Mouse (Mus musculus) kidney, adult 11 months (tissue): ENCODE measurements around the gene Med4.
A peak's percentile ranks its signal among the peaks of the same experiment; 100 is the strongest.
"Not testable (repeated sequence)": the region's sequence is repeated elsewhere in the genome, so short reads cannot be mapped to it uniquely, and the experiment has no call there.

Experiments used
- DNase-seq: peaks from one replicate; pipeline ENCODE4 v3.0.0; 2022

The Med4 gene

DNA sequence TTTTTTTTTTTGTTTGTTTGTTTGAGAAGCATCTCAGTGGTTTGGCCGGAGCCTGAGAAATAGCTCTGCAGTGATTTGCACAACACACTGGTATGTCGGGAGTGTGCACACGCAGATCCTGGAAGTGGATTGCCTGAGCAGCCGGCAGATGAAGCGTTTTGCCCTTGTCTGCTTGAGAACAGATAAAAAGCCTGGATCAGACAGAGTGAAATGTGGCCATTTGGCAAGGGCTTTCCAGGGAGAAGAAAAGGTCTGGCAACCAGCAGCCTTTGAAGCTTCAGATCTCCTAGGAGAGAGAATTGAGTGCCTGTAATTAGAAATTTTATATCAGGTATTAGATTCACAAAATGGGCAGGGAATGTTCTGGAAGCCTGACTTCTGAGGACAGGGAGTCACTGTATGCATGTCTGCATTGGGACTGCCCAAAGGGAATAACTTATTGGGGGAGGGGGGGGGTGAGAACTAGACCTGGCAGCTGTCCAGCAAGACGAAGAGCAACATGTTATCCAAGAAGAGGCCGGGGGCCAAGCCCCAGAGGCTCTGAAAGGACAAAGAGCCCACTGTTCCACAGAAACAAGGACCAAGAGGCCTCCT, 7.1 kb upstream of the Med4 start:
- no peak for DNase-seq

DNA sequence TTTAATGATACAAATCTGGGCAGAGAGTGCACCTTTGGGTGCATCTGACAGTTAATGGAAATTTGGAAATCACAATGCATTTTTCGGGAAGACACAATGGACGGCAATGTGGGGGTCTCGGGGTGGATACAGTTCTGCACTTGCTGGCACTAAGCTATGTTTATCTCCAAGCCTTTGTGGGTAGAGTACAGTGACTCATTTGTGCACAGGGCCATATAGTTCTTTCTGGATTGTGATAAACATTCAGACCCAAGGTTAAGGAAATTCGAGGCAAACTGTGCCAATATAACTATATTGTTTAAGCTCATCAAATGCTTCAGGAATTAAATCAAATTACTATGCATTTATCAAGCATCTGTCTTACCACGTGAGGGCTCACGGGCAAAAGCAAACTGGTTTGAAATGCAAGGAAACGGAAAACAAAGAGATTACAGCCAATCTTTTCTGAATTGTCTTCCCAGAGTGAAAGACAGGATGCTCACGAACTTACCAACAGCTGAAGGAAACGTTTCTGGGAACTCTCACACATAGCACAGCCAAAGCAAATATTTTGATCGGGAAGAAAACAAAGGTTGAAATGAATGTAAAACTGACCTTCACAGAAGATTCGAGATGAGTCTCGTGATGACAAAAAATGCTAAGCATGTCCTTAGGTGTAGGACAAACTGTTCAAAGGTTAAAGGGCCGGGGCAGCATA, 6.4 kb upstream of the Med4 start:
- DNase-seq = no peak

DNA sequence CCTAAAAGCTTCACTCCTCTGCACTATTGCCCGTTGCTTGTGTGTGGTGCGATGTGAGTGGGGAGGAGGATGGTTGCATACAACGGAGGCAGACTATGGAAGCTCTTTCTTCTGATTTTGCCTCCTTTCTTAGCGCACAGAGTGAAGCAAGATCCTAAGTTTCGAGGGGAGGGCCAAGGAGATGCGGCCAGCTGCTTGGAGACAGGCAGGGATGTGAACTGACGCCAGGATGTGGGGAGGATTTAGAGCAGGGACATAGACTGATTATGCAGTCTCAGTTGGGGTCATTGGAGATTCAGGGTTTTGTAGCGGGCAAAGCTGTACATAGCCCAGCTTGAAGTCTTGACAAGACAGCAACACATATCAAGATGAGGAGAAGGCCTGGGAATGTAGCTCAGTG, 3.5 kb upstream of the Med4 start:
- DNase-seq = no peak

DNA sequence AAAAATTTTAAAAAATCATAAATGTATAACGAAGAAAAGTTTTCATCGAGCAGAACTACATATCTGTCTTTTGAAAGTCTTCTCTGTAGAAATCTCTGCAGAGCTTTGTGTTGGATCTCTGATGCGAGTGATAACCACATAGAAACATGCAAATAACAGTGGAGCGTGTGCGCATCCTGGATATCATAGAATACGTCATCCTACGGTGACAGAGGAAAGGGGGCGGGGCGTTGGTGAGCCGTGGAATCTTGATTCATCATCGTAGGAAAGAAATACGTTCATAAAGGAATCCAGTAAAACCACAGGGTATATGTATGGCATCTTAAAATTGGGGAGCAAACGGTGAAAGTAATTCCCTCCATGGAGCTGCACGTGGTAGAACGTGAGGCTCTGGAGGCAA, 2.6 kb upstream of the Med4 start:
- DNase-seq = no peak

DNA sequence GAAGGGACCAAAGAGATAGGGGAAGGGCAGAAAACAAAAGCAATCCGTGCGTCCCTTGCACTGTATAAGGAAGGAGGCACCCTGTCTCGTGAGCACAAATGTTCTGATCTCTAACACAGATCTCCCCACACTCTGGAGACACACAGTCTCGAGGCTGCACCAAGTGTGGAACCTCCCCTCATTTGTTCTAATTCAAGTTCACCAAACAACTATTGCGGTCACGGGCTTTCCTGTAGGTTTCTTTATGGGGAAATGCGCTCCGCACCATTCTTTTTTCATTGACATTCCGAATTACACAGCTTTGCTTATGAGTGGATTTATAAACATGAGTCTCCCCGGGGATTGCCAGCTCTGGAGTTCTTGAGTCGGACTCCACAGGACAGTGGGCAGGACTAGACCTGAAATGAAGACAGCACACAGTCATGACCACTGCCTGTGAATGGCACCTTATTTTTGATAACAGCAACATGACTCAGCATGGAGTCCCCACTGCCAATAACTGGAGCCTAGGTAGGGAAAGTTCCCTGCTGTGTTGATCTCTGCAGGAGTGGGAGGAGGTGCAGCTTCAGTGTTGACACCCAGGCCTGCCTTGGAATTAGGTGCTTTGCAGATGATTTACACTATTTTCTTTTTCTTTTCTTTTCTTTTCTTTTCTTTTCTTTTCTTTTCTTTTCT, 2.0 kb upstream of the Med4 start:
- peak; percentile 36 for DNase-seq

DNA sequence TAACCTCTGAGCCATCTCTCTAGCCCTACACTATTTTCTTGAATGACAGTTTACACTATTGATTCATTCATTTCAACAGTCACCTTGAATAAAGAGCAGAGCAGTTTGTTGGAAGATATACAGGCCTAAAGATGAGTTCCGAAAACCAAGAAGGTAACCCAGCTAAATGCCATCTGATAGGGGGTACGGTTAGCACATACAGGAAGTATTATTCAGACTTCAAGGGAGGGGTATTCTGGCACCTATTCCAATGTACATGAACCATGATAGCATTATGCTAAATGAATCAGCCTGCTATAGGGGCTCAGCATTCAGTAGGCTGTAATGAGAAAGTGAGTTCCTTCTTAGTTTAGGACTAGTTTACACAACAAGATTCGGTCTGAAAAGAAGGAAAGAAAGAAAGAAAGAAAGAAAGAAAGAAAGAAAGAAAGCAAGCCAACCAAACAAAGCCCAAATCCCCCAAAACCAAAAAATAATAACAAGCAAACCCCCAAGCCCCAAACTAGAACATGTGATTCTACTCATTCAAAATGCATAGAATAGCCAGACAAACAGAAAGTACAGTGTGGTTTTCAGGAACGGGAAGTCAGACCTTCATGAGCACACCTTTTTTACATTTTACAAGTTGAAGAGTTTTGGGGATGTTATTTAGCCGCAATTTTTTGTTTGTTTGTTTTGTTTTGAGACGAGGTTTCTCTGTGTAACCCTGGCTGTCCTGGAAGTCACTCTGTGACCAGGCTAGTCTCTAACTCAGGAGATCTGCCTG, 1.0 kb upstream of the Med4 start:
- DNase-seq = no peak

DNA sequence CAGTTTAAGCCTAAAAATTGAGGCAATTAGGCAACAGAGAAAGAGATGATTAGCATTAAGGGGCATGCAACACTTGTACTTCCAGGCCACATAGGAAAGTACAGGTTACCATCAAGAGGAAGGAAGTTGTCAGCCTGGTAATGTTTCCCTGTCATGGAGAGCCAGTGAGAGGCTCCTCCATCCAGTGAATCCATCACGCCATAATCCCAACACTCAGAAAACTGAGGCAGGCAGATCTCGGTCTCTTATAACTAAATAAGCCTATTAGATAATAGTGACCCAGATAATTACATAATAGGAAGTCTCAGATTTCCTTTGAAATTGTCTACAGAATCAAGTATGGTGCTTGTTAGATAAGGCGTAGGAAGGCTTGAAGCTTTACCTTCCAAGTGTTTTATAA, 14.3 kb downstream of the Med4 start:
- DNase-seq = no peak

DNA sequence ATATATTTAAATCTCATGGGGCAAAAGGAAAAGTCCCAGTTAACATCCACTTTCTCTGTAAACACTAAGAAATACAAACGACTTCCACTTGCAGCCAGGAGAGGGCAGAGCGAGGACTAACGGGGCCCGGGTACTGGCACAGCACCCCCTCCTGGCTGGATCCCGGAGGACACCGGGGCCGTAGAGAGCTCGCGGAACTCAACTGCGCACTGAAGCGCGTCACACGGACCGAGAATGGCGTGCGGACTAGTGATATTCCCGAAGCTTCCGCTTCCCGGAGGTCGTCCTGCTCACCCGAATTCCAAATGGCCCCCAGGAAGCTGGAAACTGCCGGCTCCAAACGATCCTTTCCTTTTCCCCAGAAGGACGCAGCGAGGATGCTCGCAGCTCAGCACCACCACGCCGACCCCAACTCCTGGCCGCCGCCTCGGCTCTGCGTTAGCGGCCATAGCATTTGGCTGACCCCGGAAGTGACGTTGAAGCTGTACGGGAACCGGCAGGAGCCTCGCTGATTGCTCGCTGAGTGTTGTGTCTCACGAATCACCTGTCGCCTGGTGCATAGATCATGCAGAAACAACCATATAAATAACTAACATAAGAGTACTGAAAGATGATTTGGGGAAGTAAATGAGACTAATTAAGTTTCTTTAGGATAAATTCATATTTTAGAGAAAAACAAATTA, 15.1 kb downstream of the Med4 start, which contains the start of gene Sucla2:
TSS of gene Sucla2 (plus strand) at position 554 of the 683 bp plus-strand sequence.
- DNase-seq = peak; percentile 93

DNA sequence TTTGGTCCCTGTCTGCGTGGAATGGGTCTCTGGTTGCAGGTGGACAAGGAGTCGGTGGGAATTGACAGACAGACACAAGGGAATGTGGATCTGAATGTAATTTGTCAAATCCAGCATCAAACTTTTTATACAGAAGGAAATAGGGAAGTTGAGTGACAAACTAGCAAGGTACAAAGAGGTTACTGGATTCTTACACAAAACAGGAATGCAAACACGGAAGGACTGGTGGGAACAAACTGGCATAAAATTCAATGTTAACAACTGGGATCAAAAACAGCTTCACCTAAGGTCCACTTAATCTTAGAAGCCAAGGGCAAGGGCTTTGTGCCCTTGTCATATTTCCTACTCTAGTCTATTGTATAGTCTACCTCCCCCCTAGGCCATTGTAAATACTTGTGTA, 18.8 kb downstream of the Med4 start:
- not testable (repeated sequence) for DNase-seq

DNA sequence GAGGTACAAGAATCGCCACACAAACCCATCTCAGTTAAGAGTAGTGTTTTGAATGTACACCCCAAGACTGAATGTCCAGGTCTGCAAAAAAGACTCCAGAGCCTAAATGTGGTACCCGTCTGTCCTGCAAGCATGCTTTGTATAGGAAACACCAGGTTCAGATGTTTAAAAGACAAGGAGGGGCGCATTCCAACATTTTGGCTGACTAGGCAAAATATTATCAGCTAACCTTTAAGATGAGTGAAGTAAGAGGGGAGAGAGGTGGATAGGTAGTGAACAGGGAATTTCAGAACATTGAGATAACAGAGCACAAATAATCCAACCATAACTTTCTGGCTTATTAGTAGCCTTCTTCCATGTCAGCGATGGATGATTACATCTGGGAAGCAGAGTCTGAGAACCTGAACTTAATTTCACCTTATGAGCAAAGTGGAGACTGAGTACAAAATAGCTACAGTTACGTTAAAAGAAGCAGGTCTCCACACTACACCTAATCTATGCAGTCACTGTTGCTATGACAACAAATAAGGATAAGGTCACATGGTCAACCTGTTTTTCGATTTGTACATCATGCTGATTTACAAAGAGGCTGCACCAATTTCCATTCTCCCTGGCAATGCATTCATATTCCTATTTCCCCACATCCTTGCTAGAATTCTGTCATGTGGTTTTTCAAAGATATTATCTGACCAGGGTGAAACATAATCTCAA, 24.1 kb downstream of the Med4 start:
- no peak for DNase-seq

DNA sequence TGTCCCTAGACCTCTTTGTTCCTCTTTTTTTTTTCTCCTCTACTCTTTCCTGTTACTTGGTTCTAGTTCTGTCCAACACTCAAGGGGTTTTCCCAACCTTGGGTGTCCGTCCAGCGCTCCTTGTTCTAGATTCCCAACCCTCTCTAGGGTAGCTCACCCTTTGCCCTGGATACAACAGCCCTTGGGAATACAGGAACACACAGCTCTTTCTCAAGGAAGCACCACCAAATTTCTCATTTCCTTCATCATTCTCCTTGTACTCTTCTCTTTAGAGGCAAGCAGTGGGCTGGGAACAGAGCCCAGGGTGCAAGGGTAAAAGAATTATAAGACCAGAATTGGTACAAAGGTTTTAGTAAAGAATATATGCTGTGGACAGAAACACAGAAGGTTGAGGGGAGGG, 25.8 kb downstream of the Med4 start:
- DNase-seq = no peak

DNA sequence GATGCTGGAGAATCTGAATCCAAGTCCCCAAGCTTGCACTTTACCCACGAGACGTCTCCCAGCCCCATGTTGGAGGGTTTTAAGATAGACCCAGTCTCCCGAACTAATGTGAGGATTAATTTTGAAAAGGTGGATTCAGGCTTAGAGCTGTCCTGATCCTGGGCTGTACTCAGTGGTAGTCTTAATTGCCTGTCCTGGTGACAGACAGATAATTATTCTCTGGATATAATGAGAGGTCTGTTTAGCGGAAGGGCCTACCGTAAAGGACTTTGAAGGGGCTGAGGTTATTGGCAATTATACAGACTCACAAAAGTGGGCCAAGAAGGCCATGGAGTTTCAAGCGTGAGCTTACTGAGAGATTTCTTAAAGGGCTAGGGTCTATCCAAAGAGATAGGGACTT, 34.0 kb downstream of the Med4 start:
- DNase-seq = no peak

DNA sequence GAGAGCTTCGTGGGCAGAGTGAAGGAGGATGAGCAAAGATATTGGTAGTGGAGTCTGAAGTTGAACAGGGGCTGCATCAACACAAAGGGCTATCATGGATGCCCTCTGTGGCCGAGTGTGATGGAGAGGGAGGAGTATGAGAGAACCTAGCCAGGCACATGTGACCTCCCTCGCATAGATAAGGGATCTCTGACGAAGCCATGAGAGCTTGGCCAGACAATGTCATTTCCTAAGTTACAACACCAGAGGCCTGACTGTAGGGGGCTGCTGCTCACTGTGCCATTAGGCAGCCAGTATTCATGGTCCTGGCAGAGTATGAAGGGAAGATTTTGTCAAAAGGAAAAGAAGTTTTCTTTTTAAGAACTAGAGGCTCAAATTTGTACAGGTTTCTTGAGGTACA, 37.2 kb downstream of the Med4 start:
- DNase-seq = no peak

DNA sequence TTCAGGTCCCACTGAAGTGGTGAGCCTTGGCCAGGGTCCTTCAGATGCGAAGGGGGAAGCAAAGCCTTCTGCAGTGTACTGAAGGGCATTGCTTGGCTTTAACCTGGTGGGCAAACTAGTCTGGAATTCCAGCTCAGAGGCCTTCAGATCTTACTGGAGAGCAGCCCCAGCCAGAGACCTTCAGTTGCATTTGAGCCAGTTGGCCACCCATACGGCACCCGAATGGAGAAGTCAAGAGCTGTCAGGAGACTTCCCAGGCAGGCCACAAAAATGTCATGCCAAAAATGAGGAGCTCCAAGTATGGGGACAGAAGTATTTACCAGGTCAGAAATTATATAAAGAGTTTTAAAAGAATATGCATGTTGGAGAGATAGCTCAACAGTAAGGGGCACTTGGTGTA, 38.2 kb downstream of the Med4 start, which contains the start of gene Nudt15:
TSS of gene Nudt15 (minus strand) at position 192 of the 400 bp plus-strand sequence.
- DNase-seq = no peak

DNA sequence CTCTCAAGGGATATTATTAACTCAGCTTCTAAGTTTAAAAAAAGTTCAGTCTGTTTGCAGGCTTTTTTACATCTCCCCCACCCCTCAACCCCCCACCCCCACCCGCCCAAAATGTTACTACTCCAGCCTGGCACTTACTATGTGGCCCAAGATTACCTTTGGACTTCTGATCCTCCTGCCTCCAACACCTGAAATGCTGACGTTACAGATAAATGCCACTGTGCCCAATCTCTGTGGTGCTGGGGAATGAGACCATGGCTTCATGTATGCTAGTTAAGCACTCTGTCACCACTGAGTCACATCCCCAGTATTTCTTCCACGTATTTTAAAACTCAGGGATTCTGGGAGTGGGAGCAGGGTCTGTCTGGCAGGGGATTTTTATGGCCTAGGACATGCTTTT, 40.5 kb downstream of the Med4 start:
- DNase-seq = peak; percentile 25

DNA sequence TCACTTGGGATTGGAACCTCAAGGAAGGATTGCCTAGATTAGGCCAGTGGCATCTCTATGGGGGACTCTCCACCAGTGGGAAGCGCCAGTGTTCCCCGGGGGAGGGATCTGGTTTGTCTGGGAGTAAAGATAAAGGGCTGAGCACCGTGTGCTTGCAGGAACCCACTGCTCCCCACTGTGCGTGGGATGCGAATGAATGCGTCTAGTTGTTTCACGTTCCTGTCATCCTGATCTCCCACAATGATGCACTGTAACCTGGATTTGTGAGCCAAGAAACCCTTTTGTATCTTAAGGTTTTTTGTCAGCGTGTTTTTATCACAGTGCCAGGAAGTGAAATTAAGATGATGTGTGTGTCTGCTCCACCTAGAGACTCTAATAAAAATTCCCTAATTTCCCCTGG, 40.9 kb downstream of the Med4 start:
- no peak for DNase-seq

DNA sequence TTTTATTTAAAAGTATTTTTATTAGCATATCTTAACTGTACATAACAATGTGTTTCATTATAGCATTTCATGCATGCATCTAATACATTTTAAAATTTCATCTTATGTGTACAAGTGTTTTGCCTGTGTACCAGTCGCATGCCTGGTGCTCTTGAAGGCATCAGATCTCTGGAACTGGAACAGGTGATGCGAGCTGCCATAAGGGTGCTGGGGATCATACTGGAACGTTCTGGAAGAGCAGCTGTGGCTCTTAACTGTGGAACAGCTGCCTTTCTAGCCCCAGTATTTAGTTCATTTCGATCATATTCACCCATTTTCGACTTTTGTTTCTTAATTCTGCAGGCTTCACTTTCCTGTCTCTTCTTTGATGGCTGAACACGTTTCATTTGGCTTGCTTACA, 41.3 kb downstream of the Med4 start:
- no peak for DNase-seq

DNA sequence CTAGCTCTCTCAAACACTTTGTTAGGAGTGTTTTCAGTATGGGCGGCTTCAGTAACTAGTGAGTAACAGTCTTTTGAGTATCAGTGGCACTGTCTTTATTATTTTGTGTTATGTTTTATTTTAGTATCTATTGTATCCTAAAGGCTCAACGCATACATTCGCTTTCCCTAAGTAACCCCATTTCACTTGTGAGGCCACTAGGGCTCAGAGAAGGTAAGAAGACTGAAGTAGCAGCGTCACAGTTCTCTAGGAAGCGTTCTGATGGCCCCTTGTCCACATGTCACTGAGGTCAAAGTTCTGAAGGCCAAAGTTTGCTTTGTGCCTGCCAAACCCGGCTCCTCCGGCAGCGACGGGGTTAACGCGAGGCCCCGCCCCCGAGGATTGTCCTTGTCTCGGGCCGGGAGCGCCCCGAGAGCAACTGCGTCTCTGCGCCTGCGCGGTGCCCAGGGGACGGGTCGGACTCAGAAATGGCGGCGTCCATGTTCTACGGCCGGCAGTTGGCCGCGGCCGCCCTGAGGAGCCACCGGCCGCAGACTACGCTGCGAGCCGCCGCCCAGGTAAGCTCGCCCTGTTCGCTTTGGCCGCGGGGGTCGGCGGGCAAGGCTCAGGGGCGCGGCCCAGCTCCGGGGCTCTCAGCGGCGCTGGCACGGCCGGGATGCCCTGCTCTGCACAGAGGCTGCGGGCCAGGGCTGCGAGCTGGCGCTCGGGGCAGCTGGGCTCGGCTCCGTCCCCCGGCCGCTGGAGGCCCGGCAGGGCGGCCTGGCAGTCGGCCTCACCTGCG, 42.7 kb downstream of the Med4 start:
- DNase-seq = peak; percentile 92

DNA sequence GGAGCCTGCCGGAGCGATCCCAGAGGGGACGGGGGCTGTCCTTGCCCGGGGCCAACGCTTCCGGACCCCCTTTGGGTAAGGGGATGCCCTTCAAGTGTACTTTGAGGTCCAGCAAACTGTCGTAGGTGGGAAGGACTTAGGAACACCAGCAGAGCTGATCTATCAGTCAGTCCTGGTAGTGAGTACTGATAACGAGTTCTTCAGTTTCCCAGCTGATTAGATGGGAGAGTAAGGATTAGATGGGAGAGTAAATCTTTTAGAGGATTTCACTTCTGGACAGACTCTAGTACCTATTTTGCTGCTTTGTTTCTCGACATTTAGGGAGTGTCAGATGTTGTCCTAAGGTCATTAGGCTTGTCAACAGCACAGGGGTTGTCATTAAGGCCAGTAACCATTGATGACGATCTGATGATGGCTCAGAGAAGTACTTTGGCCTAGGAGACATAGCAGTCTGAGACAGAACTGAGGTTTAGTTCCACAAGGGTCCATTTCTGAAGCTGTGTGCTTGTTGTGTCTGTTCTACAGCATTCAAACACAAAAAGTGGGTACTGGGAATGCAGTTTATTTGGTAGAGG, 43.4 kb downstream of the Med4 start:
- no peak for DNase-seq
